Mouse (Mus musculus): Measurements from ENCODE around the gene Nt5c.
"Not testable (repeated sequence)": the region's sequence is repeated elsewhere in the genome, so short reads cannot be mapped to it uniquely, and the experiment has no call there.

Nt5c gene

GRCm38 (mm10) chr11:115463397-115463796, 28.3 kb downstream of the Nt5c start:
- DNase-seq, result peak; percentile 55 to 78

- peak; percentile 79 to 85 for DNase-seq
These were observed 29.3 kb downstream of the Nt5c start, which contains the start of gene Slc16a5 for GRCm38 (mm10) chr11:115462243-115462891. TSS of gene Slc16a5 (plus strand) at chr11:115462474.

DNA sequence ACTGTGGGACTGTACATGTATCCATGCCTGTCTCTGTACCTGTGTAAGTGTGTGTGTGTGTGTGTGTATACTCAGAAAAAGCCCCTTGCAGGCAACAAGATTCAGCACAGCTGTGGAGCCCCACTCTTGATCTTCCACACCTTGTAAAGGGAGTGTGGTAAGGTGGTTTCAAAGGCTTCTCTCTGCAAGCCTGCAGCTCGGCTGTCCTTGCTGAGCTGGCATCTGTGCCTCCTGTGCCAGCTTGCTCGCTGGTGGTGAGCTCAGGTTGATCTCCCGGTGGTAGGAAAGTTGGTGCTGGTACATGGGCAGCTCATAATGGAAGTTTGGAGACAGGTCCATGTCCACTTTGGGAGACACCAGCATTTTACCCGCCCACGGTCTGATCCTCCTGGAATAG, 29.8 kb downstream of the Nt5c start:
- peak; percentile 62 to 77 for DNase-seq

- DNase-seq, result no peak
These were observed 30.7 kb downstream of the Nt5c start for GRCm38 (mm10) chr11:115460976-115461375.

GRCm38 (mm10) chr11:115457405-115457804, 34.3 kb downstream of the Nt5c start:
- DNase-seq, result no peak

DNA sequence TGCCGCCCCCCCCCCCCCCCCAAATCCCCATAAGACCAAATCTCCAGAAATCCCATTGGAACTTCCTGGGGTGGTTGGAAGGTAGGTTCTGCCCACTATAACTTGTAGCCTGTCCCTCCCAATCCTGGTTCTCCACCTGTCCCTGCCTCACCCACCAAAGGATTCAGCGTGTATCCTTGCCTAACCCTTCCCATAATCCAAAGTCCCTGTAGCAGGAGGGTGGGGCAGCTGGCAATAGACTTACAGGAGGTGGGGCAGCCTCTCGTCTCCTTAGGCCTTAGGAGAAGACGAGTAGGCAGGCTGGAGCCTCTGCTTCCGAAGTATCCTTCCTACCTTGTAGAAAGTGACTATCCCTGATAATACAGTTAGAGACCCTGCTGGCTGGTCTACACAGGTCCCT, 35.5 kb downstream of the Nt5c start:
- no peak for DNase-seq

DNA sequence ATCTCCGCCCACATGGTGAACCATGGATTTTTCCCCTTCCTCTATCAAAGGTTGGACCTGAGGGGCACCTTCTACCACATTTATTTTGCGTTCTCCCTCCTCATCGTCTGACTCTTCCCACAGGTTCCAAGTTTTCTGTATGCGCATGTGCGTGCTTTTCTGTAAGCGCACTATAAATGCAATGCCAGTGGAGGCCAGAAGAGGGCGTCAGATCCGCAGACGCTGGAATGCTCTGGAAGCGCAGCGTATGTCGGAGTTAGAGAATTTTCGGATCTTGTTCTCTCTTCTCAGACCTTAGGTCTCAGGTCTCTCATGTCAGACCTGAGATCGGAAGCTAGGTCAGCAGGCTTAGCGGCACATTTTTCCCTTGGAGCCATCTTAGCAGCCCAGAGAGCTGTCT, 36.0 kb downstream of the Nt5c start:
- DNase-seq, result no peak

DNA sequence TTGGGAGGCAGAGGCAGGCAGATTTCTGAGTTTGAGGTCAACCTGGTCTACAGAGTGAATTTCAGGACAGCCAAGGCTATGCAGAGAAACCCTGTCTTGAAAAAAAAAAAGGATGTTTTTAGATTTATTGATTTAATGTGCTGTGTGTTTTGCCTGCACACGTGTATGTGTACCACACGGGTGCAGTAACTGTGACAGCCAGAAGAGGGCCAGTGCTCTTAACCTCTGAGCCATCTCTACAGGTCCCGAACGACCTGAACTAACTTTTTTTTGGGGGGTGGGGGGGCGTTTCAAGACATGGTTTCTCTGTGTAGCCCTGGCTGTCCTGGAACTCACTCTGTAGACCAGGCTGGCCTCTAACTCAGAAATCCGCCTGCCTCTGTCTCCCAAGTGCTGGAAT, 36.8 kb downstream of the Nt5c start:
- DNase-seq, result not testable (repeated sequence)

DNA sequence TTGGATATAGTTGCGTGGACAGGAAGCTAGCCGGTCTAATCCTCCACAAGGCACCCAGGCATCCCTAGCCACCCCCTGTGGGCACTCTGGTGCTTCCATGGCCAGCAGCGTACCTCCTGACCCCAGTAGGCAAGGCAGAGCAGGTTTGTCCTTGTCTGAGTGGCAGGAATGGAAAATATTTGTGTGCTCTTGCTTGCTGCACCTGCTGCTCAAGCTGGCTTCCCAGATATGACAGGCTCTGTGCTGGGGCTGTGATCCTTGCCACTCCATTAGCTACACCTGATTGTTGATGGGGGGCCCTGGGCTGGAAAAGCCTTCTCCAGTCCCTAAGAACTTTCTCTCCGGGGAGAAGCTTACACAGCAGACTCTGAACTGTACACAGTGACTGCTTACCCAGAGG, 38.4 kb downstream of the Nt5c start:
- peak in 1 of 2 experiments; percentile 55 for DNase-seq

GRCm38 (mm10) chr11:115452281-115452860, 39.3 kb downstream of the Nt5c start:
- no peak for DNase-seq

DNA sequence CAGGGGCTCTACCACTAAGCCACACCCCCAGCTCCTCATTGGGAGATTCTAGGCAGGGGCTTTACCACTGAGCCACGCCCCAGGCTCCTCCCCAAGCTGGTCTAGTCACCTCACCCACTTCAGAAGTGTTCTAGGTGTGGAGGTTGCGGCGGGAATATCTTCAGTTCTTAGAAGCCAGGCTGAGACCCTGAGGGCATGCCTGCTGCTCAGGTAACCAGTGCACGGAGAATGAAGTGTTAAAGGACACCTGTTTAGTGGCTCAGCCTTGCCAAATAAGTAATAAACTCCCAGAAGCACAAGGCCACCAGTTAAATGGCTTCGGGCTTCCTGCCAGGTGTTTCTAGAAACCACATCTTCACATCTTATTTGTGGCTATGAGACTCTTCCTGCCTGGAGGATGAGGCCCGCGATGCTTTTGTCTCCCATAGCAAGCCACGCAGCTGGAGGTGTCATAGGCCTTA, 39.9 kb downstream of the Nt5c start:
- peak; percentile 74 to 91 for DNase-seq

GRCm38 (mm10) chr11:115450176-115450575, 41.5 kb downstream of the Nt5c start:
- DNase-seq, result no peak

- no peak for DNase-seq
These were observed 42.7 kb downstream of the Nt5c start for GRCm38 (mm10) chr11:115448998-115449397.

- no peak for DNase-seq
These were observed 43.6 kb downstream of the Nt5c start for GRCm38 (mm10) chr11:115448075-115448474.

- no peak for DNase-seq
These were observed 44.3 kb downstream of the Nt5c start for GRCm38 (mm10) chr11:115447321-115447885.

DNA sequence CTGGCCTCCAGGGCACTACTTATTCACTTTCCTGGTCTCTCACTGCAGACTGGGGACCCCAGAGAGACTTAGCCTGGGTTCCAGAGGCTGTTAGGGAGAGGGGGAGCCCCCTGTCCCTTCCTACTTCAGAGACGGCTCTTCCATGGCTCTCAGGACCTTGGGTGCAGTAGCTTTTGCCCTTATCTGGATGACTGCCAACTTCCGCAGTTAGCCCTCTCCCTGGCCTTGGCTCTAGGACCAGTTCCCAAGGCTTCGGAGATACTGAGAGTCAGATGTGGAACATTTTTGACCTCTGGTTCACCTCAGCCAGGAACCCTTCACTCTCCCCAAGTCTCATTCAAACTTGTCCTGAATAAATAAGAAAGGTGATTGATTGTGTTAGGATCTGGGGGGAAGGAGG, 44.8 kb downstream of the Nt5c start:
- no peak for DNase-seq

DNA sequence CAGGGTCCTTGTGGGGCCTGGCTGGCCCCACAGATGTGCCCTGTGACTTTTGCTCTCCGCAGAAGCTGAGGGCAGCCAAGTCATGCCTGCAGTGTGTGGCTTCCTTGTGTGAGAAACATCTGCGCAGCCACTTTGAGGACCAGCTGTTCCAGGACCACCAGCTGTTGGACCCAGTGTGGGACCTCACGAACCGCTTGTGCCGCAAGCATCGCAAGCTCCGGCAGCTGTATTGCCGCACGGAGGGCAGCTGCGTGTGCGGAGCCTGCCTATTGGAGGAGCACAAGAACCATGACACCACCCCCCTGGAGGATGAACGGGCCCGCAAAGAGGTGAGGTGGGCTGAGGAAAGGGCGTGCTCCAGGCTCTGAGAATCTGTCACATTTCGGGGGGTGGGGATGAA, 50.2 kb downstream of the Nt5c start:
- DNase-seq, result peak in 1 of 2 experiments; percentile 46

Data from thymus, adult 18-20 months (tissue).